Mouse (Mus musculus) C2C12 (cell line): ENCODE data around the gene Prph. TPM values are rescaled to one million over a fixed set of nuclear protein-coding genes. Genes with fewer than 3 reads are reported as not detected.
"Not testable (repeated sequence)": the region's sequence is repeated elsewhere in the genome, so short reads cannot be mapped to it uniquely, and the experiment has no call there.

Experiments used
- H3K27me3 ChIP-seq: one replicate; pipeline ENCODE4 v1.6.1; 2011; ENCODE audit not compliant: control insufficient read depth, insufficient read depth, insufficient read length
- H3K36me3 ChIP-seq: one replicate; pipeline ENCODE4 v1.6.1; 2011; ENCODE audit not compliant: control insufficient read depth, insufficient read depth
- H3K4me3 ChIP-seq: one replicate; pipeline ENCODE4 v1.5.1; 2011; ENCODE audit warnings: mild to moderate bottlenecking, control low read depth; ENCODE audit not compliant: poor library complexity, insufficient read depth, severe bottlenecking
- H3K79me2 ChIP-seq: one replicate; pipeline ENCODE4 v1.6.1; 2011; ENCODE audit not compliant: control insufficient read depth, insufficient read depth
- H3K79me3 ChIP-seq: one replicate; pipeline ENCODE4 v1.6.1; 2011; ENCODE audit warnings: low read depth, control low read depth
- H3ac ChIP-seq: one replicate; pipeline ENCODE3; 2011; ENCODE audit warnings: low read depth; ENCODE audit not compliant: control insufficient read depth, insufficient read length
- CEBPB ChIP-seq: IDR thresholded peaks from one replicate; pipeline ENCODE4 v1.6.1; 2011; ENCODE audit warnings: low read depth, mild to moderate bottlenecking, control low read depth, moderate library complexity
- CTCF ChIP-seq: IDR thresholded peaks from one replicate; pipeline ENCODE4 v1.5.1; 2011; ENCODE audit not compliant: control insufficient read depth, insufficient read depth, insufficient read length
- FOSL1 ChIP-seq: IDR thresholded peaks from one replicate; pipeline ENCODE4 v1.8.0; 2011; ENCODE audit warnings: mild to moderate bottlenecking, low read length; ENCODE audit not compliant: poor library complexity, insufficient read depth, severe bottlenecking
- MAX ChIP-seq: IDR thresholded peaks from one replicate; pipeline ENCODE4 v1.6.1; 2011; ENCODE audit warnings: mild to moderate bottlenecking, control low read depth
- MYOD1 ChIP-seq: IDR thresholded peaks from one replicate; pipeline ENCODE4 v1.6.1; 2011; ENCODE audit warnings: low read depth; ENCODE audit not compliant: control insufficient read depth, insufficient read length
- MYOG ChIP-seq: IDR thresholded peaks from one replicate; pipeline ENCODE4 v1.6.1; 2011; ENCODE audit not compliant: control insufficient read depth, insufficient read length; ENCODE audit errors: extremely low read depth
- USF1 ChIP-seq: IDR thresholded peaks from one replicate; pipeline ENCODE4 v1.6.1; 2011; ENCODE audit warnings: low read depth, mild to moderate bottlenecking, control low read depth, moderate library complexity
- polyA plus RNA-seq: library from polyadenylated mRNA; unstranded; fragments of >200 nt; fragmentation: generic; extraction: Trizol; gene quantifications from one replicate; pipeline ENCODE4 v1.2.1, GENCODE M21; 2012; ENCODE audit warnings: missing spikeins

Gene Prph
- polyA plus RNA-seq, 1 experiment, result 1.3 TPM

DNA sequence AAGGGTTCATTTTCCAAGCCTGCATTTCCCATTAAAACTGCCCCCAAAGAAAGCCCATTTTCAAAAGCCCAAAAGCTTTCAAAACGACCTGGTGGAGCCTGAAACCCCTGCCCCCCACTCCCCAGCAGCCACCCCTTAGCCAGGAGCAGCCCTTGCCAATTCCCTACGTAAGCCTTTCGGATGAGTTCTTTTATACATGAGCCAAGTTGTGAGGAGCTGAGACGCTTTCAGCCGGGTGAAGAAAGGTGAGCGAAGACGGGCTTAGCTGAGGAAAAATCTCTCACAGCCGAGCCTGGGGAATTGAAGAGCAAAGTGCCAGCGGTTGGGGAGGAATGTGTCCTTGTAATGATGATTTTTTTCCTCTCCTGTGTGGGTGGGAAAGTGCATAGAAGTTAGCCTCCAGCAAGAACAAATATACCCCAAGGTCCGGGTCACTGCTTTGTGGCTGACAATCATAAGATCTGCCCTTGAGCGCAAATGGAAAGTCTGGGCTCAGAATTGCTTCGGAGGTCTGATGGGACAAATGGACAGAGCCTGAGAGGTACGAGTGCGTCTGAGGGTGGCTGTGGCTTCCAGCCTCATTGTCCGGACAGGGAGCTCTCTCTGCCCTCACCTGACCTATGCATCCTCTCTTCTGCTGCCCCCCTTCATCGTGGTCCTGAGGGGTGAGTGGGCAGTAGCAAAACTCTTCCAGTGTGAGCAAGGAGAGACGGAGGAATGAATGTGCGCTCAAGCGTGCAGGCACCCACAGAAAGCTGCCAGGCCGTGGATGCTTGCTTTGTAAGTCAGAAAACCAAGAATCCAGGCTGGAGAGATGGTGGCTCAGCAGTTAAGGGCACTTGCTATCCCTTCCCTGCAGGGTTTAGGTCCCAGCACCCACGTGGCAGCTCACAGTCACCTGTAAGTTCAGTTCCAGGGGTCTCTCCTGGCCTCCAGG lies 13.8 kb upstream of the Prph start:
- H3K79me3 ChIP-seq, result peaks cover 6% of the 10 kb centered on the region
- peaks cover 20% of the 10 kb centered on the region for H3K36me3 ChIP-seq
- no peak overlapping the region for H3ac ChIP-seq
- TF ChIP-seq CTCF (no peak), FOSL1 (no peak), MYOD1 (no peak), MAX (no peak), USF1 (no peak), MYOG (no peak), CEBPB (no peak)
- peaks cover 7% of the 10 kb centered on the region for H3K79me2 ChIP-seq
- no peak overlapping the region for H3K4me3 ChIP-seq
- H3K27me3 ChIP-seq, result no peaks in the 10 kb centered on the region

GRCm38 (mm10) chr15:99042334-99042733 lies 12.6 kb upstream of the Prph start:
- Histone ChIP-seq H3K4me3 (no peak overlapping the region), H3K36me3 (peaks cover 12% of the 10 kb centered on the region), H3ac (no peak overlapping the region), H3K79me2 (no peaks in the 10 kb centered on the region), H3K27me3 (no peaks in the 10 kb centered on the region), H3K79me3 (no peaks in the 10 kb centered on the region)
- no peak for TF ChIP-seq USF1
- TF ChIP-seq CEBPB, result no peak
- no peak for TF ChIP-seq MYOD1
- no peak for TF ChIP-seq MYOG
- TF ChIP-seq CTCF, result no peak
- TF ChIP-seq MAX, result no peak

- Histone ChIP-seq H3K4me3 (no peak overlapping the region), H3K27me3 (no peaks in the 10 kb centered on the region), H3K36me3 (no peaks in the 10 kb centered on the region), H3K79me2 (no peaks in the 10 kb centered on the region), H3ac (no peak overlapping the region), H3K79me3 (no peaks in the 10 kb centered on the region)
- TF ChIP-seq FOSL1 (no peak), MAX (no peak), CTCF (no peak), MYOG (no peak), MYOD1 (no peak), CEBPB (no peak), USF1 (no peak)
Measured at GRCm38 (mm10) chr15:99044854-99045253, 10.1 kb upstream of the Prph start.

DNA sequence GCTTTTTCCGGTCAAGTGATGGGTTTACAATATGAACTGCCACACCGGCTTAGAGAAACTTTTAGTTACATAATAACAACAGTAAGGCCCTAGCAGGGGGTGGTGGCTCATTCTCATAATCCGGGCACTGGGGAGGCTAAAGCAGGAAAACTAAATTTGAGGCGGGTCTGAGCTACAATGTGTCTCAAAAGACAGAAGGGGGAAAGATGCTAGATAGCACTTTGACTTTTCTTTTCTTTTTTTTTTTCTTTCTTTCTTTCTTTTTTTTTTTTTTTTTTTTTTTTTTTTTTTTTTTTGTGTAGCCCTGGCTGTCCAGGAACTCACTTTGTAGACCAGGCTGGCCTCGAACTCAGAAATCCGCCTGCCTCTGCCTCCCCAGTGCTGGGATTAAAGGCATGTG lies 9.2 kb upstream of the Prph start:
- not testable (repeated sequence) for H3K4me3 ChIP-seq, H3K79me3 ChIP-seq, H3ac ChIP-seq, H3K36me3 ChIP-seq, H3K27me3 ChIP-seq, H3K79me2 ChIP-seq

DNA sequence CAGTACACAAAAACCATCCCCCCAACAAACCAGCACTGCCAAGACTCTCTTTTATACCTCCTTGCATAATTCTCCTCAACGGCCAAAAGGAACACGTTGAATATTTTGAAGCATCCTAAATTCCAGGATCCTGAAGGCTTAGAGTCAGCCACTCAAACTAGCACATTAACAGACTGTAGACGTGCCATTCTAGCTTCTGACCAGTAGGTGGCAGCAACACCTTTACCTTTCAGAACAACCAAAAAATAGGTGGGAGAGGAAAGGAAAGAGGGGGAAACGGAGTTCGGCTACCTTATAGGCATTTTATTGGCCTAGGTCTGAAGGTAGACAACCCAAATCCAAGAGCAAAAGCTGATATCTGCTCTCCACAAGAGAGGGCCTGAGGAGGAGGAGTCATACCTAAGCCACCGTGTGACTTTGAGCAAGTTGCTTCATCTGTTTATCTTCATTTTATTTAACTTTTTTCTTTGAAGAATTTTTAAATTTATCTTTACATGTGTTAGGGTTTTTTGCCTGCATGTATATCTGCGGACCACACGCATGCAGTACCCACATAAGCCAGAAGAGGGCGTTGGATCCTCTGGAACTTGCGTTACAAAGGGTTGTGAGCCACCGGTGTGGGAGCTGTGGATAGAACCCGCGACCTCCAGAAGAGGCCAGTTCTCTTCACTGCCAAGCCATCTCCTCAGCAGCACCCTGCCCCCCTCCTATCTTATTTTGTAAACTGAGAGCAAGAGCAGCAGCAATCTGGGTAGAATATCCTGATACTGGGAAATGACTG lies 5.3 kb upstream of the Prph start:
- no peak overlapping the region for H3K4me3 ChIP-seq
- no peaks in the 10 kb centered on the region for H3K79me3 ChIP-seq
- H3K79me2 ChIP-seq, result no peaks in the 10 kb centered on the region
- H3K36me3 ChIP-seq, result no peaks in the 10 kb centered on the region
- no peak overlapping the region for H3ac ChIP-seq
- TF ChIP-seq MYOG (no peak), CEBPB (no peak), FOSL1 (no peak), USF1 (no peak), CTCF (peak; percentile 51)
- no peaks in the 10 kb centered on the region for H3K27me3 ChIP-seq

- Histone ChIP-seq H3K4me3 (no peak overlapping the region), H3ac (no peak overlapping the region), H3K36me3 (no peaks in the 10 kb centered on the region), H3K79me2 (no peaks in the 10 kb centered on the region), H3K79me3 (no peaks in the 10 kb centered on the region), H3K27me3 (peaks cover 16% of the 10 kb centered on the region)
- TF ChIP-seq CEBPB (no peak), CTCF (no peak), MAX (no peak), MYOD1 (no peak), USF1 (no peak), FOSL1 (no peak), MYOG (no peak)
Measured at GRCm38 (mm10) chr15:99053373-99053772, 1.6 kb upstream of the Prph start.
